Mouse (Mus musculus) urinary bladder, postnatal 25 days (tissue): Measurements from ENCODE around the gene Znrf2.
A peak's percentile ranks its signal among the peaks of the same experiment; 100 is the strongest.

Experiments
- DNase-seq: peaks from one replicate; pipeline ENCODE4 v3.0.0; 2022; ENCODE audit warnings: low spot score

Gene Znrf2

DNA sequence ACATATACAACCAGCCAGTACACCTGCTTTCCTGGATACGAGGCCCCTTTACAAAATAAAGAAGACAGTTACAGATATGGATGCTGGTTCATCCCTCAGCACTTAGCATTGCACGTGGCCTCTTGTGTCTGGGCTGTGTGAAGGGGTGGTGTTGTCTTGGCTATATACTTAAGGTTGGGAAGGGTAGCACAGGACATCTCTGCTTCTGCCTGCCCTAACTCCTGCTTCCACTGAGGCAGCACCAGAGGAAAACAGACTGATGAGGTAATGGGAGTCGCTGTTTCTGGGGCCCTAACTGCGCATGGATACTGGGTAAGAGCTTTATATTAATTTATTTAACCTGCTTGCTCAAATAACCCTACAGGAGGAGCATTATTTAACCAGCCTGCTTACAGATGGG lies 100.2 kb downstream of the Znrf2 start:
- no peak for DNase-seq

DNA sequence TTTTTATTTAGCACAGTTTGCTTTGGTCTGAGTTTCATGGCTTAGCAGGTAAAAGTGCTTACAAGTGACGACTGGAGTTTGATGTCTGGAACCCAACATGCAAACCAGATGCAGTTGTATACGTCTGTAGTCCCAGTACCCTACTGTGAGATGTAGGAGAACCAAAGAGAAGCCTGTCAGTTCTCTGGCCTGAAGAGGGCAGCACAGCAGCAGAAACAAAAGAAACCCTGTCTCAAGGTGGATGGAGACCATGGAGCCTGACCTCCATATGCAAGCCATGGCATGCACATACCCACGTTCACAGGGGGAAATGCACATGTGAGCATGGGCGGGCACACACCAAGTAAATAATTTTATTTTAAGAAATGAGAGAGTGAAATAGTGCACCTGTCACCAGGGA lies 100.8 kb downstream of the Znrf2 start:
- DNase-seq = peak; percentile 45

DNA sequence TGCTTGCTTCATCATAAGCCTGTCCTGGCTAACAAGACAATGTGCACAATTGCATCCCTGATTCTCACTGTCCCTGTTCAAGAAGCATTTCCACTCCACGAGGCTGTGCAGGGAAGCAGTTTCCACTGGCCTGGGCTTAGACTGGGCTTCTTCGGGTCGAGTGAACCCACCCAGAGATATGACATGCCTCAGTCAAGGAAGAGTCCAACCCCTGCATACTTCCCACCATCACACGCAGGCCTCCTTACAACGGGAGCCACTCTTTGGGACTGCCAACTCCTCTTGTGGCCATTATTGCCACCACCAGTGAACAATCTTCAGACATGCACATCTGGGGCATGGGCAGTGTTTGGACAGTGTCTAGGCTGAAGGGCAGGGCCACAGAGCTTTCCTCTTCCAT lies 101.8 kb downstream of the Znrf2 start:
- no peak for DNase-seq

DNA sequence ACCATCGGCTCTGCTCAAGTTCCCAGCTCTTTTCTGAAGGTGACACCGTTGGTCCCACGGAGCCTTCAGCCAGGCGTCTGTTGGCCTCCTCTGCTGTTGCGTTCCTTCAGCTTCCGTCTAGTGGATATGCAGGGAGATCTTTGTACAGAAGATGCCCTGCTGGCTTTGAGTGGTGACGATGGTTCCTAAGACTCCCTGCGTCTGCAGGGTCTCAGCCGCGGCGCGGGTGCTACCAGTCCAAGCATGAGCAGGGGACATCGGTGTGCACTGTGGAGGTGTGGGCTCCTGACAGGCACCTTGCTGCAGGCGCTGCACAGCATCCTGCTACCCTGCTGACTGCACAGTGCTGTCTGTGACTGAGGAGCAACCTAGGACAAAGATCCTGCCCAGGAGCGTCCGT lies 107.8 kb downstream of the Znrf2 start:
- DNase-seq = no peak

DNA sequence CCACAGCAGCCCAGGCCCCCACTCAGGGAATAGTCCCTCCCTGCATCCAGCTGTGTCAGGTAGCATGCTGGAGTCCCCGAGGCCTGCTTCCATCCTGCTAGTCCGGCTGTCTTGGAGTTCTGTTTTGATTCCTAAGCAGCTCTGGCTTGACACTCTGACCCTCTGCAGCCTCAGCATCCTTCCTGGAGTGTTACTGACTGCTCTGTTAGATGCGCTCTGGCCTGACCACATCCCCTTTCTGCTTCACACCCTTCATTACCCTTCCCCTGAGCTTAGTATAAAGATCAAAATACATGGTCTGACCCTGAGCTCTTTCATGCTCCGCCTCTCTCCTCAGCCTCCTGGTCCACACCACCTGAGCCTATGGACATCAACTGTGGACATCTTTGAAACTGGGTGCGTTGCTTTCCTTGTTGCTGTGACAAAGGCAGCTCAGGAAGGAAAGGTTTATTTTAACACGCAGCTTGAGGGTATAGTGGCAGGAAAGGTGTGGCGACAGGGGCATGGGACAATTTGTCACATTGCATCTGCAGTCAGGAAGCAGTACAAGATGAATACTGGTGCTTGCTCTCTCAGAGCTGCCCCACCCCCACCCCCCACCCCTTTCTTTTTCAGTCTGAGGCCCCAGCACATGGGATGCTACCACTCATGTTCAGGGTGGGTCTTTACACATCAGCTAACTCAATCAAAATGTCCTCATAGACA lies 109.2 kb downstream of the Znrf2 start:
- DNase-seq = no peak

DNA sequence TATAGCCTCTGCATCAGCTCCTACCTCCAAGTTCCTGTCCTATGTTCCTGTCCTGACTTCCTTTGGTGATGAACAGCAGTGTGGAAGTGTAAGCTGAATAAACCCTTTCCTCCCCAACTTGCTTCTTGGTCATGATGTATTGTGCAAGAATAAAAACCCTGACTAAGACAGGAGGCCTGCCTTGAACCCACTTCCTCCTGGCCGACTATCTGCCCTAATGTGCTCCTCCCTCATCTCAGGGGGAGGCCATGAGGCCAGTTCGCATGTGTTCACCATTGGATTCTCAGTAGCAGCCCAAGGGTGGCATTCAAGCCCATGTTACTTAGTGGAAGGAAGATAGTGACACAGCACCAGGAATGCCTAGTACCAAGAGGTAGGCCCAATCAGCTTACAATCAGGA lies 110.2 kb downstream of the Znrf2 start:
- DNase-seq = no peak

DNA sequence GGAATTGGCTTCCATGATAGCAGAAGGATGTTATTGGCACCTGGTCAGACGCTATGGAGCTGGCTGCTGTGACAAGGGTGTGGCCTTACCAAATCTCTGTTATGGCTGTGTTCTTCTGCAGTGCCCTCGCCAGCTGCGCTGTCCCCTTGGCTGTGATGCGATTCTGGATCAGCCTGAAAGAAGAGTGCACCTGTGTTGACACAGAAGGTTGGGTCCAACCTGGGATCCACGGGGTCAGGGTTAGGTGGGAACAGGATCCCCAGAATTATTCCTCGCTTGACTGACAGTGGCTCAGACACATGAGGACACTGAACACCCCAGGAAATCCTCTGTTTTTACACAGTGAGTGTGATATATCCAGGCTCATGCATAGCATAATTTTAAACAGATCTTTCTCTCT lies 111.2 kb downstream of the Znrf2 start:
- no peak for DNase-seq

DNA sequence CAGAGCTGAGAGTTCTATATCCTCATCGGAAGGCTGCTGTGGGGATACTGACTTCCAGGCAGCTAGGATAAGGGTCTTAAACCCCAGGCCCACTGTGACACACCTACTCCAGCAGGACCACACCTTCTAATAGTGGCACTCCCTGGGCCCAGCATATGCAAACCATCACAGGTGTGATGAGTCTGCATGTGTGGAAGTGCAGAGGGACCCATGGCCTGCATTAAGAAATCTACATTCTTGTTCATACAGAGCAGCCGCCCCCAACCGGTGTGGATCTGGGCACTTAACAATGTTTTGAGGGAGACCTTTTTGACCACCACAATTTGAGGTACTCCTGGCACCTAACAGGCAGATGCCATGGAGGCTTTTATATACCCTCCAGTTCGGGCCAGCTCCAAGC lies 114.9 kb downstream of the Znrf2 start:
- DNase-seq = no peak

DNA sequence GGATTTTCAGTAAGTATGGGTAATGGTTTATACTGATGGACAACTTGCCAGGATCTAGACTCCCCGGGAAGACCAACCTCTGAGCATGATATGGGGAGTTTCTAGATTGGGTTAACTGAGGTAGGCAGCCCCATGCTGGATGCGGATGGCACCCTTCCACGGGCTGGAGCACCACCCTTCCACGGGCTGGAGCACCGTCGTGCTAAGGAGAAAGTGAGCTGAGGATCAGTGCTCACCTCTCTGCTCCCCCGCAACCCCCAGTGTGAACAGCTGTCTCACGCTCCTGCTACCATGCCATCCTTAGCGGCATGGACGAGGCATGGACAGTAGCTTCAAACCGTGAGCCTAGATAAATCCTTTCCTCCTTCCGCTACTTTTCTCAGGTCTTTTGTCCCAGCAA lies 115.8 kb downstream of the Znrf2 start:
- no peak for DNase-seq

DNA sequence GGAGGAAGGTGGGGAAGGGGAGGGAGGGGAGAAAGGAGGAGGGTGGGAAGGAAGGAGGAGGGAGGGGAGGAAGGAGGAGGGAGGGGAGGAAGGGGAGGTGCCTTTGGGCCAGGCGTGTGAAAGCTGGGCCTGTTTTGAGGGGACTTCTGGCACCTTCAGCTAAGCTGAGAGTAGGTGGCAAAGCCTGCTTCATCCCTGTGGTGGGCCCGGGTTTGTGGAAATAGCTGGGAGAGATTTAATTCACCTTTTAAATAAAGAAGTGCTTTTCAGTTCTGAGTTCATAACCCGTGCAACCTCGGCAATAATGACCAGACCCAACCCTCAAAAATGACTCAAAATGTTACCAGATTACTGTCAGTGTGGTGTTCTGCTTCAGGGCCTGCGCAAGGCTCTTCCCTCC lies 116.5 kb downstream of the Znrf2 start:
- DNase-seq = no peak

DNA sequence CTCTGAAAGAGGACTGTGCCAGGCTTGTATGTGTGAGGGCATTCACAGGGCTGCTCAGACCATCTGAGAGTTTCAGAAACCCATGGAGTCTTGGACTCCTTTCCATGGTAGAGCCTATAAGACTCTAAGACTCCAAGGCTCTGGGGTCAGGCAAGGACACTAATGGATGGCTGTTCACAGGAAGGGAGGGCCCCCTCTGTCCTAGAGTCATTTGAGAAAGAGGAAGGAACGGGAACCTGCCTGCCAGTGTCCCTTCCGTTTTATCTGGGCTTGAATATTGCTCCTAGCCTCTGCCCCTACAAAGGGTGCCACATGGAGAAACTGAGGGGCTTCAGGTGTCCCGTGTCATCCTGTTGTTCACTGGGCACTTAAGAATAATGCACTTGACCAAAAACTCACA lies 117.2 kb downstream of the Znrf2 start:
- DNase-seq = no peak

DNA sequence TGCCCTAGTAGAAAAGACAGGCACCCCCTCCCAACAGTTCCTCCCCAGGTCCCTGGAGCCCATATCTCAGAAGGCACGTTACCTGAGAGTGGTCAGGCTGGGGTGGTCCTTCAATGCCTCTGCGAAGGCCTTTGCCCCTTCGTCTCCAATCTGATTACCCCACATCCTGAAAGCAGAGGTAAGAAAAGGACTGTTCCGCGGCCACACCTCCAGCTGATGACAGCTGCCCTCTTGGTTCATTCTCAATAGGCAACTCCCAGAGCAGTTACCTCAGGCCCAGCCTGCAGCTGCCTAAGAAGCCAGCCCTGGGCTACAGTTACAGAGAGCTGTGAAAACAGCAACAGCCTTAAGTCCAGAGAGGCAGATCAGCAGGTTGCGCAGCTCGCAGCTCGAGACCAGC lies 117.6 kb downstream of the Znrf2 start:
- DNase-seq = no peak

DNA sequence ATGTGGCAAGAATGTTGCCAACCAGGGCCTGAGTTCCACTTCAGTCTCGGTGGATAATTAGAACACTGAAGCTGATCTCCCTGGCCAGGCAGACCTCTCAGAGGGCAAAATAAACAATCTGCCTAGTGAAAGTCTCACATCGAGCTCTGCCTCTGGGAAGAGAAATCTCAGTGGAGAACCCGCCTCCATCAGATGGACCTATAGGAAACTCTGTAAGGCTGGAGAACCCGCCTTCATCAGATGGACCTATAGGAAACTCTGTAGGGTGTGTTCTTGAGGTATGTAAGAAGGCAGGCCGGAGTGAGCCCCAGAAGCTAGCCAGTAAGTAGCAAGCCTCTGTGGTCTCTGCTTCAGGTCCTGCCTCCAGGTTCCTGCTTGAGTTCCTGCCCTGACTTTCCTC lies 118.2 kb downstream of the Znrf2 start:
- no peak for DNase-seq

DNA sequence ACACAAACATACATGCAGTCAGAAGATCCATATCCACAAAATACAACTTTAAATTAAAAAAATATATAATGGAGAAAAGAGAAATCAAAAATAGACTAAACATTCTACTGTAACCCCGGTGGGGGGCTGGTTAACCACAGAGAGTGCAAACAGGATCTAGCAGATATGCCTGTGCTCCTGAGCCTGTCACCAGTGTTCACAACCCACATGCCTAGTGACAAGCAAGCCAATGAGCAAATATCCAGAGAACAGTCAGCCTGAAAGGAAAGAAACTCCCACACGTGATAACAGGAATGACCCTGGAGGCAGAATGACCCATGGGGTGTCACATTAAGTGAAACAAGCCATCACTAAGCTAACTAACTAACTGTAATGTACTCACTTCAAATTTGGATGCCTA lies 119.8 kb downstream of the Znrf2 start:
- DNase-seq = no peak

DNA sequence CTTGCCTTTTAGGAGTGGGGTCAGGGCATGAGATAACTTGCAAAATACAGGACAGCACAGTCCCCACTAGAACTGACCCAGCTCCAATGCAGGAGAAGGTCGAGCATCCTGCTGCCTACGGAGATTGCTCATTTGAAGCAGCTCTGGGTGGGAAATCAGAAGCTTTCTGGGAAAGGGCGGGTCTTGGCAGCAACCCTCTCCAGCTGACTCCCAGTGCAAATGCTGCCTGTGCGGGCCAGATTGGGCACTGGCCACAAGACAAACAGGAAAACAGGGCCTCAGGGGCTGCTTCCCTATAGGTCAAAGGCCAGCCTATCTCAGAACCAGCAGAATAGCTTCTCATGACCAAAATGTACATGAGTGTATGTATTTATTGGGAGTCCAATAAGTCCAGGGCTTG lies 122.9 kb downstream of the Znrf2 start:
- DNase-seq = no peak

DNA sequence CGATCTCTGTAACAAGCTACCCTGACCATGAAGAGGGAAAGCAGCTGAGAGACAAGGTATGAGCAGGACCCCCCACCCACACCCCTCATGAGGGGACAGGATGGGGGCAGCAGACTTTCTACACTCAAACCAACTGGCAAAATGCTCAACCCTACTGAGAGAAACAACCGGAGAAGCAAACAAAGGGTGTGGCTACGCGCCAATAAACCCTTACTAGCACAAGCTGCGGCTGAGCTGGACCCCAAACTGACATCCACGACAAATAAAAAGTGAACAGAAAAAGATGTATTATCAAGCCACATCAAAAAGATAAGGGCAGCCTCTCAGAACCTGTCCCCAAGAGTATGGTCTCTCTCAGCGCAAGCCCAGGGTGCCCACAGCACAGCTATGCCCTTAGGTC lies 123.4 kb downstream of the Znrf2 start:
- no peak for DNase-seq

DNA sequence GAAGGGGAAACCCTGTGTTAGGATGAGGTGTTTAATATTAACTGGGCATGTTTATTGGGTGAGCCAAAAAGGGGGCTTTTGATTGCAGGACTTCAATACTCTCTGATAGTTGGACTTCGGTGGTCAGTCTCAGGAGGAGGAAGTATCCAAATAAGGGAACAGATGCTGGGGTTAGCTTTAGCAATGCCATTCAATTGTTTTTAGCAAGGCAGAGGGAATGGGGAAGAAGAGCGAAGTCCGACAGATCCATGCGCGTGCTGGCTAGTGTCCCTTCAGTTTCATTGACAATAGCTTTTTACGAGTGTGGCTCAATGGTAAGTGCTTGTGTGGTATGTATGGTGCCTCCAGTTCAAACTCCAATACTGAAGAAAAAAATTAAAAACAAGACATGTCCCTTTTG lies 124.4 kb downstream of the Znrf2 start:
- DNase-seq = no peak
